Mouse (Mus musculus) embryonic facial prominence, embryonic 13.5 days (tissue): ENCODE results near the gene Tmem232. TPM values are rescaled to one million over a fixed set of nuclear protein-coding genes. Genes with fewer than 3 reads are reported as not detected.
"Not testable (repeated sequence)": the region's sequence is repeated elsewhere in the genome, so short reads cannot be mapped to it uniquely, and the experiment has no call there.

Source experiments
- ATAC-seq: fragments of 200-750 bp; cut with Nextera tagmentation; 2 replicates; pipeline ENCODE4 v1.8.0; 2017; ENCODE audit warnings: low read depth; ENCODE audit not compliant: insufficient number of reproducible peaks, insufficient read depth, low FRiP score, low TSS enrichment
- H3K27ac ChIP-seq: fragments of 300-500 bp; sonication (generic); 2 replicates; pipeline ENCODE4 v1.5.1; 2015; ENCODE audit warnings: moderate library complexity, mild to moderate bottlenecking, inconsistent platforms
- H3K27me3 ChIP-seq: fragments of 300-500 bp; sonication (generic); 2 replicates; pipeline ENCODE4 v1.6.1; 2015; ENCODE audit warnings: mild to moderate bottlenecking, inconsistent platforms
- H3K36me3 ChIP-seq: fragments of 300-500 bp; sonication (generic); 2 replicates; pipeline ENCODE4 v1.6.1; 2015; ENCODE audit warnings: mild to moderate bottlenecking, inconsistent platforms
- H3K4me1 ChIP-seq: fragments of 300-500 bp; sonication (generic); 2 replicates; pipeline ENCODE4 v1.6.1; 2015; ENCODE audit warnings: inconsistent platforms
- H3K4me2 ChIP-seq: fragments of 300-500 bp; sonication (generic); 2 replicates; pipeline ENCODE4 v1.6.1; 2015; ENCODE audit warnings: moderate library complexity, mild to moderate bottlenecking, inconsistent platforms
- H3K4me3 ChIP-seq: fragments of 300-500 bp; sonication (generic); 2 replicates; pipeline ENCODE4 v1.5.1; 2015; ENCODE audit warnings: mild to moderate bottlenecking, inconsistent platforms
- H3K9ac ChIP-seq: fragments of 300-500 bp; sonication (generic); 2 replicates; pipeline ENCODE4 v1.6.1; 2015; ENCODE audit warnings: mild to moderate bottlenecking, inconsistent platforms
- H3K9me3 ChIP-seq: fragments of 300-500 bp; sonication (generic); 2 replicates; pipeline ENCODE4 v1.6.1; 2016; ENCODE audit warnings: inconsistent platforms
- WGBS: fragments of 180-500 bp; shearing (Covaris S2); methylation state at CpG from one replicate; pipeline ENCODE4 v1.1.7; 2015; ENCODE audit warnings: mixed read lengths; 5-methylcytosine and 5-hydroxymethylcytosine counted together
- polyA plus RNA-seq: library from polyadenylated mRNA; unstranded; fragments of >200 nt; fragmentation: Nextera tagmentation; extraction: Ambion mirVana; gene quantifications from 2 replicates; pipeline ENCODE4 v1.2.1, GENCODE M21; 2015

The Tmem232 gene
- polyA plus RNA-seq, 1 experiment from 2014 or later = 0.25 TPM

GRCm38 (mm10) chr17:65340016-65340415, 200.6 kb downstream of the Tmem232 start:
- H3K4me2 ChIP-seq = no peak overlapping the region
- no peaks in the 10 kb centered on the region for H3K4me1 ChIP-seq
- no peak overlapping the region for H3K9ac ChIP-seq
- no peak overlapping the region for H3K27ac ChIP-seq
- no peak for ATAC-seq
- no peaks in the 10 kb centered on the region for H3K9me3 ChIP-seq
- H3K36me3 ChIP-seq = no peaks in the 10 kb centered on the region
- 69% methylated on average over 4 of the region's 4 CpGs for WGBS
- no peaks in the 10 kb centered on the region for H3K27me3 ChIP-seq
- no peak overlapping the region for H3K4me3 ChIP-seq

- Histone ChIP-seq H3K27me3 (no peaks in the 10 kb centered on the region), H3K4me1 (no peaks in the 10 kb centered on the region), H3K36me3 (no peaks in the 10 kb centered on the region), H3K4me2 (no peak overlapping the region), H3K27ac (no peak overlapping the region), H3K9ac (no peak overlapping the region), H3K9me3 (no peaks in the 10 kb centered on the region), H3K4me3 (no peak overlapping the region)
- WGBS = 91% methylated on average over 8 of the region's 8 CpGs
- ATAC-seq = no peak
These were observed 209.8 kb downstream of the Tmem232 start for GRCm38 (mm10) chr17:65330759-65331158.

GRCm38 (mm10) chr17:65325249-65325648, 215.3 kb downstream of the Tmem232 start:
- Histone ChIP-seq H3K9ac (no peak overlapping the region), H3K27me3 (no peaks in the 10 kb centered on the region), H3K9me3 (no peaks in the 10 kb centered on the region), H3K4me1 (no peaks in the 10 kb centered on the region), H3K4me3 (no peak overlapping the region), H3K27ac (no peak overlapping the region), H3K4me2 (no peak overlapping the region), H3K36me3 (no peaks in the 10 kb centered on the region)
- ATAC-seq = no peak
- WGBS = 23% methylated on average over 2 of the region's 2 CpGs

GRCm38 (mm10) chr17:65320623-65321022, 220.0 kb downstream of the Tmem232 start:
- ATAC-seq = no peak
- H3K36me3 ChIP-seq = no peaks in the 10 kb centered on the region
- H3K4me3 ChIP-seq = no peak overlapping the region
- WGBS = 88% methylated on average over 6 of the region's 6 CpGs
- H3K9ac ChIP-seq = no peak overlapping the region
- H3K27ac ChIP-seq = no peak overlapping the region
- H3K4me2 ChIP-seq = no peak overlapping the region
- no peaks in the 10 kb centered on the region for H3K27me3 ChIP-seq
- no peaks in the 10 kb centered on the region for H3K9me3 ChIP-seq
- no peaks in the 10 kb centered on the region for H3K4me1 ChIP-seq

DNA sequence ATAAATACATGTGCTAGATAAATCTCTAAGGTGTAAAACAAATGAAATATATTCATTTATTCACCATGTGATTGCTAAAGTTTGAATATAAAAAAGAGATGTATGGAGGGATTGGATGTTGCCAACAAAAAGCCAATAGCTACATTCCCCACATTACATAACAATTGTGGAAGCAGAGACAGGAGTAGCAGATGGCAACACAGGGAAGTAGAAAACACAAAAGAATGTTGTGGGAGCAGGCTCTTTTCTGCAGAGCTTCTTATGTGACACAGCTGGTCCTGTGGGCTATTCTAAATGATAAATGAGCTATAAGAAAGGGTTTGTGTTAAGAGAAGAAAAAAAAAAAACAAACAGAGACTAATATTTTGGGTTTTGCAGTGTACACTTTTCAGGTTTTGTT, 240.6 kb downstream of the Tmem232 start:
- ATAC-seq = no peak

DNA sequence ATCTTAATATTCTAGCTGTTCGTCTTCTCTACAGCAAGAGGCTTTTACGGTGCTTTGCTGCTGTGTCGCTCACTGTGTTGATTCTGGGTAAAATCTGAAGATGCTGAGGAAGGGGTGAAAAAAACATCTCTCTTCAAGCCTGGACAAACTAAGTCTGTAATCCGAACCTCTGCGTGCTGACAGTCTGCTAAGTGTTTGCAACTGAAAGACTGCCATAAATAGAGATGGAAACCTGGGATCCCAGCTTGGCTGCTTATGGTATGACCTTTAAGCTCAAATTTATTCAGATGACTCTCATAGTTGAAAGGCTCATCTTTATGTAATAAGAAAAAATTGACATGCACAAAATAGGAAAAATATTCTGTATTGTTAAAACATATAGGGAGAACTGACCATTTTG, 242.8 kb downstream of the Tmem232 start:
- H3K27ac ChIP-seq = no peak overlapping the region
- no peaks in the 10 kb centered on the region for H3K4me1 ChIP-seq
- no peaks in the 10 kb centered on the region for H3K36me3 ChIP-seq
- 81% methylated on average over 5 of the region's 5 CpGs for WGBS
- H3K4me3 ChIP-seq = no peak overlapping the region
- H3K9me3 ChIP-seq = no peaks in the 10 kb centered on the region
- no peak overlapping the region for H3K4me2 ChIP-seq
- ATAC-seq = no peak
- H3K27me3 ChIP-seq = no peaks in the 10 kb centered on the region
- no peak overlapping the region for H3K9ac ChIP-seq

More for the DNA sequence above, 240.6 kb downstream of the Tmem232 start:
- no peaks in the 10 kb centered on the region for H3K4me1 ChIP-seq
- H3K27me3 ChIP-seq = no peaks in the 10 kb centered on the region
- no peaks in the 10 kb centered on the region for H3K36me3 ChIP-seq
- no peaks in the 10 kb centered on the region for H3K9me3 ChIP-seq
- no peak overlapping the region for H3K9ac ChIP-seq
- no peak overlapping the region for H3K27ac ChIP-seq
- H3K4me2 ChIP-seq = no peak overlapping the region
- H3K4me3 ChIP-seq = no peak overlapping the region

DNA sequence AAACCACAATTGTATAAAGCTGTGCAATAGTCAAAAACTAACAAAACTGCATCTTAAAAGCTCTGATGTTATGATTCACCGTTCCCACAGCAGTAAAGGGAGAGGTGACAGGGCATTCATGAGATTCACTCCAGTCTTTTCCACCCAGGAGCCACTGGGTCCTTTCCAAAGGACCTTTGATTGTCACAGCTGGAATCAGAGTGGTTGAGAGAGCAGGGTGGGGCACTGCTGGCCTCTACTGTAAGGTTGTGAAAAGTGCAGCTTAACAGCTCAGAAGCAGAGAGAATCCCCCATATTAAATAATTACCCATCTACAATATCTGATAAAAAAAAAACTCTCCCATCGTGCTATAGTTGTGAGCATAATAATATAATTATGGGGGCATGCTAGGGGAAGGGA, 288.4 kb downstream of the Tmem232 start:
- ATAC-seq = no peak
- Histone ChIP-seq H3K36me3 (no peaks in the 10 kb centered on the region), H3K27me3 (no peaks in the 10 kb centered on the region), H3K4me2 (no peak overlapping the region), H3K4me1 (no peaks in the 10 kb centered on the region), H3K27ac (no peak overlapping the region), H3K9me3 (no peaks in the 10 kb centered on the region; the same call in 1 of the 2 replicates), H3K9ac (no peak overlapping the region), H3K4me3 (no peak overlapping the region)
- 64% methylated on average over 2 of the region's 2 CpGs for WGBS

- Histone ChIP-seq H3K4me3 (no peak overlapping the region), H3K4me2 (no peak overlapping the region), H3K27me3 (no peaks in the 10 kb centered on the region), H3K36me3 (no peaks in the 10 kb centered on the region), H3K9me3 (no peaks in the 10 kb centered on the region; the same call in 1 of the 2 replicates), H3K4me1 (no peaks in the 10 kb centered on the region), H3K27ac (no peak overlapping the region), H3K9ac (no peak overlapping the region)
- WGBS = 90% methylated on average over 8 of the region's 8 CpGs
- ATAC-seq = no peak
These were observed 290.3 kb downstream of the Tmem232 start for GRCm38 (mm10) chr17:65250261-65250660.

GRCm38 (mm10) chr17:65243716-65244115, 296.9 kb downstream of the Tmem232 start:
- H3K27ac ChIP-seq = no peak overlapping the region
- no peaks in the 10 kb centered on the region for H3K36me3 ChIP-seq
- H3K9me3 ChIP-seq = no peaks in the 10 kb centered on the region; the same call in 1 of the 2 replicates
- ATAC-seq = no peak
- no peaks in the 10 kb centered on the region for H3K27me3 ChIP-seq
- WGBS = 70% methylated on average over 5 of the region's 5 CpGs
- no peak overlapping the region for H3K4me3 ChIP-seq
- H3K4me2 ChIP-seq = no peak overlapping the region
- H3K9ac ChIP-seq = no peak overlapping the region
- H3K4me1 ChIP-seq = no peaks in the 10 kb centered on the region

- Histone ChIP-seq H3K4me1 (no peaks in the 10 kb centered on the region), H3K27me3 (no peaks in the 10 kb centered on the region), H3K36me3 (no peaks in the 10 kb centered on the region), H3K9ac (no peak overlapping the region), H3K4me3 (no peak overlapping the region), H3K9me3 (no peaks in the 10 kb centered on the region), H3K4me2 (no peak overlapping the region), H3K27ac (no peak overlapping the region)
- WGBS = 73% methylated on average over 6 of the region's 6 CpGs
- no peak for ATAC-seq
These were observed 315.1 kb downstream of the Tmem232 start for GRCm38 (mm10) chr17:65225347-65225916.

GRCm38 (mm10) chr17:65221687-65222086, 318.9 kb downstream of the Tmem232 start:
- H3K4me1 ChIP-seq, H3K9me3 ChIP-seq, ATAC-seq, H3K27ac ChIP-seq, H3K4me2 ChIP-seq, H3K9ac ChIP-seq, H3K36me3 ChIP-seq, H3K4me3 ChIP-seq, H3K27me3 ChIP-seq: not testable (repeated sequence)
- WGBS = 80% methylated on average over 6 of the region's 6 CpGs
